Mouse (Mus musculus) embryonic facial prominence, embryonic 14.5 days (tissue): ENCODE data around the gene Car4. TPM values are rescaled to one million over a fixed set of nuclear protein-coding genes. Genes with fewer than 3 reads are reported as not detected.

ENCODE experiments used
- ATAC-seq: fragments of 200-750 bp; cut with Nextera tagmentation; 2 replicates; pipeline ENCODE4 v1.8.0; 2017; ENCODE audit warnings: low read depth, moderate number of reproducible peaks, moderate TSS enrichment
- DNase-seq: peaks from one replicate; pipeline ENCODE4 v3.0.0-alpha.2; 2015; ENCODE audit warnings: low spot score
- H3K27ac ChIP-seq: fragments of 300-500 bp; sonication (generic); replicated peaks from 2 replicates; pipeline ENCODE4 v1.5.1; 2014; ENCODE audit warnings: low read depth, mild to moderate bottlenecking, low read length, moderate library complexity
- H3K27me3 ChIP-seq: fragments of 300-500 bp; sonication (generic); replicated peaks from 2 replicates; pipeline ENCODE4 v1.6.1; 2014; ENCODE audit warnings: low read length; ENCODE audit not compliant: control insufficient read depth, insufficient read depth
- H3K36me3 ChIP-seq: fragments of 300-500 bp; sonication (generic); 2 replicates; pipeline ENCODE4 v1.6.1; 2014; ENCODE audit warnings: low read length, mixed read lengths; ENCODE audit not compliant: control insufficient read depth, insufficient read depth
- H3K4me1 ChIP-seq: fragments of 300-500 bp; sonication (generic); 2 replicates; pipeline ENCODE4 v1.6.1; 2014; ENCODE audit warnings: antibody characterized with exemption, low read length; ENCODE audit not compliant: control insufficient read depth, insufficient read depth
- H3K4me2 ChIP-seq: fragments of 300-500 bp; sonication (generic); 2 replicates; pipeline ENCODE4 v1.6.1; 2014; ENCODE audit warnings: low read depth, mild to moderate bottlenecking, low read length, moderate library complexity, mixed read lengths
- H3K4me3 ChIP-seq: fragments of 300-500 bp; sonication (generic); 2 replicates; pipeline ENCODE4 v1.5.1; 2014; ENCODE audit warnings: low read depth, mild to moderate bottlenecking, low read length
- H3K9ac ChIP-seq: fragments of 300-500 bp; sonication (generic); 2 replicates; pipeline ENCODE4 v1.6.1; 2014; ENCODE audit warnings: low read depth, mild to moderate bottlenecking, low read length, moderate library complexity, mixed read lengths
- H3K9me3 ChIP-seq: fragments of 300-500 bp; sonication (generic); 2 replicates; pipeline ENCODE4 v1.6.1; 2016; ENCODE audit warnings: low read length; ENCODE audit not compliant: control insufficient read depth
- WGBS: fragments of 180-500 bp; shearing (Covaris S2); extraction: QIAGEN DNeasy Blood & Tissue Kit; methylation state at CpG from one replicate; pipeline ENCODE4 v1.1.7; 2014; 5-methylcytosine and 5-hydroxymethylcytosine counted together
- polyA plus RNA-seq: library from polyadenylated mRNA; unstranded; fragments of >200 nt; fragmentation: Nextera tagmentation; extraction: Ambion mirVana; gene quantifications from 2 replicates; pipeline ENCODE4 v1.2.1, GENCODE M21; 2014

Car4 gene
- polyA plus RNA-seq, 1 experiment from 2014 or later, result 0.40 TPM

DNA sequence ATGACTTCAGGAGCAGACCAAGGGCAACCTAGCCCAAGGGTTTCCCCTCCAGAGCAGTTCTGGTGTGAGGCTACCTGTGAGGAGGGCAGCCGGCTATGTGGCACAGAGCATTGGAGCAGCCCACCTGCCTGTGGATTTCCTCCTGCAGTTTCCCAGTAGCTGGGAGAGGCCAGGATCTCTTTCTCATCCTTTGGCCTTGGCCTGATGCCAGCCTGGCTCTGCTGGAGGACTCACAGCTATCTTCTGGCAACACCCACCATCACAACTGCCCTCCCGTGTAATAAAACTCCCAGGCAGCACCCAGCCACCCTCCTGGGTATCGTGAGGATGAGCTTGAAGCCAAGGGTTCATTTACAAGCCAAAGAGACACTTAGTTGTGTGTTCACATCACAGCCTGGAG is 14.5 kb downstream of the Car4 start:
- Histone ChIP-seq H3K36me3 (no peaks in the 10 kb centered on the region), H3K27ac (no peak overlapping the region), H3K4me2 (no peak overlapping the region), H3K9ac (no peak overlapping the region), H3K27me3 (no peaks in the 10 kb centered on the region), H3K9me3 (no peaks in the 10 kb centered on the region), H3K4me1 (no peaks in the 10 kb centered on the region), H3K4me3 (no peak overlapping the region)
- no peak for DNase-seq
- no peak for ATAC-seq
- WGBS, result 63% methylated on average over 2 of the region's 3 CpGs

DNA sequence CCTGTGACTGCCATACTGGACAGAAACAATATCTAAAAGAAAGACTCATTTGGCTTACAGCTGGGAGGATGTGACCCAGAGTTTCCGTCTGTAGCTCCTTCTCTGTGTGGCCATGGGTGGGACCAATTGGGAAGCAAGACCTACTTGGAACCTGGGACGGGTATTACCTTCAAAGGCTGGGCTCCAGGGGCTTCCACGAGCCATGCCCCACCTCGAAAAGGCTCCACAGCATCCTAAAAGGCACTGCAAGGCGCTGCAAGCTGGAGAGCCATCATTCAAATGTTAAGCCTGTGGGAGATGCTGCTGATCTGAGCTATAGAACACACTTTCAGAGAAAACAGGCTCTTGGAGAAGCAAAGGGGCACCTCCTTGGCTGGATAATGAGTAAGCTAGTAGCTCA is 16.1 kb downstream of the Car4 start:
- no peak for ATAC-seq
- 63% methylated on average over 5 of the region's 5 CpGs for WGBS
- H3K4me2 ChIP-seq, result no peak overlapping the region

DNA sequence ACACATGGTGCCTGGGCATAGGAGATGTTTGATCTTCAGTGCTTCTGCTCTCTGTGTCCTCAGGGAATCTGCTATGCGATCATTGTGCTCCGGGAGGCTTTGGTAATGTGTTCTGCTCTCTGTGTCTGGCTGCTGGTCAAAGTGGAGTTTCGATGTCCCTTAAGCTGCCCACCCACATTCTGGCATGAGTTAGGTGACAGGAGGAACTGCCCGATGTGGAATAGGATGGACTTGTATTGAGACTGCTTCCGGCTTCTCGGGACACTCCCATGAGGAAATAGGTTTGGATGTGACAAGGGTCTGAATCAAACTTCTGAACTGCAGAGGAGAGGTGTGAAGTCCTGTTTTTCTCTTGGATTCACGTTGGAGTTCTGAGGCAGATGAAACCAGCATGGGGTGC is 17.0 kb downstream of the Car4 start:
- Histone ChIP-seq H3K36me3 (no peaks in the 10 kb centered on the region), H3K27me3 (no peaks in the 10 kb centered on the region), H3K4me1 (no peaks in the 10 kb centered on the region), H3K9ac (peak overlapping the region; percentile 8; the same call in 1 of the 2 replicates), H3K4me3 (no peak overlapping the region), H3K9me3 (no peaks in the 10 kb centered on the region), H3K4me2 (no peak overlapping the region), H3K27ac (no peak overlapping the region)
- WGBS, result 55% methylated on average over 7 of the region's 7 CpGs
- ATAC-seq (no peak), DNase-seq (no peak)

More for the DNA sequence above, 16.1 kb downstream of the Car4 start:
- Histone ChIP-seq H3K4me3 (no peak overlapping the region), H3K4me1 (no peaks in the 10 kb centered on the region), H3K9ac (no peak overlapping the region), H3K27me3 (no peaks in the 10 kb centered on the region), H3K36me3 (no peaks in the 10 kb centered on the region), H3K9me3 (no peaks in the 10 kb centered on the region), H3K27ac (no peak overlapping the region)
- no peak for DNase-seq

DNA sequence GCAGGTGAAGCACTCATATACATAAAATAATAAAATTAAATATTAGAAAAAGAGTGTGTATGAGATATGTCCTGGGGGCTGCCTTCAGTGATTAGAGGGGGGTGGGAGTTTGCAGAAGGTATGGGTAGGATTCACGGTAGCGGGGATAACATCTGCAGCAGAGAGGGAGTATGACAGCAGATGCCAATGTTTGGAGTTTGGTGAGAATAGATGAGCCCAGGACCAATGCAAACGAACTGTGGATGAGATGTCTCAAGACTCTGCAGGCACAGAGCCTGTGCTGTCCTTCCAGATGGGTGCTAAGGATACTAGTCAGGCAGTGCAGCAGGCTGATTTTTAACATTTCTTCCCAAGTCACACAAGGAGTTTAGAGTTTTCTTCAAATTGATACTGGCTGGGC is 19.1 kb downstream of the Car4 start:
- WGBS, result 90% methylated on average over 3 of the region's 3 CpGs

DNA sequence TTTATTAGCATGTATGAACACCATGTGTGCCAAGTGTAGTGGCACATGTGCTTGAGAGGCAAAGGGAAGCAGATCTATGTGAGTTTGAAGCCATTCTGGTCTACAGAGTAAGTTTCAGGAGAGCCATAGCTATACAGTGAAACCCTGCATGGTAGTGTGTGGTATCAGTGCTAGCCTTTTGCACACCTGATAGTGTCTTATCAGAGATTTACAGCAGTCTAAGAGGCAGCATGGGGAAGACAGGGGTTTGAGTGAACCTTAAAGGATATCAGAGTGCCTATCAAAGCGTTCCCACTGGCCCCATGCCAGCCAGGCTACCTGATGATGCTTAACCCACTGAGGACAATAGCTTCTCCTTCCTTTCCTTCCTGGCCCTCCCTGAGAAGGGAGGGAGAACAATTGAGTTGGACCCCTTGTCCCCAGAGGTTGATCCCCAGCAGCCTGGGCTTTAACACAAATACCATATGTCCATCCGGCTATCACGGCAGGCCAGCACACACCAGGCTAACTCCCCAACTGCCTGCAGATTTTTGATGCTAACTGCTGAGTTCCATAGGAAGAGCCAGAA is 19.9 kb downstream of the Car4 start:
- no peak for DNase-seq
- no peaks in the 10 kb centered on the region for H3K4me1 ChIP-seq
- no peak overlapping the region for H3K4me2 ChIP-seq

More for the DNA sequence above, 19.1 kb downstream of the Car4 start:
- no peaks in the 10 kb centered on the region for H3K36me3 ChIP-seq
- ATAC-seq, result no peak
- no peak for DNase-seq
- no peak overlapping the region for H3K9ac ChIP-seq
- H3K27ac ChIP-seq, result no peak overlapping the region
- H3K27me3 ChIP-seq, result no peaks in the 10 kb centered on the region
- no peak overlapping the region for H3K4me2 ChIP-seq
- no peaks in the 10 kb centered on the region for H3K9me3 ChIP-seq
- no peaks in the 10 kb centered on the region for H3K4me1 ChIP-seq
- H3K4me3 ChIP-seq, result no peak overlapping the region

DNA sequence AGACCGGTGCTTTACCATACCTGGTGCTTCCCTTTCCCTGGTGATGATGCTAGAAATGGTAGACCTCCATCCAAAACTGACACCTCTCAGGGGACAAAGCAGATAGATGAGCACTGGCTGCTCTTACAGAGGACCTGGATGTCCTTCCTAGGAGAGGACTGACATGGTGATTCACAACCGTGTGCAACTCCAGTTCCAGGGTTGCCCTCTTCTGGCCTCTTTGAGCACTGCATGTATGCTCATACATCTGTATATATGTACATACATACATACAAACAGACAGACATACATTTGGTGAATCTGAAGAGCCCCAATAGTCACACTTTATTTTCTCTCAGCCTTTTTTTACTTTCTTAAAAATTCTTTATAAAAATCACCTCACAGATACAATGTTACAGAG is 20.5 kb downstream of the Car4 start:
- Histone ChIP-seq H3K36me3 (no peaks in the 10 kb centered on the region), H3K27ac (no peak overlapping the region), H3K4me3 (no peak overlapping the region), H3K9me3 (no peaks in the 10 kb centered on the region), H3K27me3 (no peaks in the 10 kb centered on the region), H3K4me2 (no peak overlapping the region), H3K9ac (no peak overlapping the region), H3K4me1 (no peaks in the 10 kb centered on the region)
- DNase-seq (no peak), ATAC-seq (no peak)
- 45% methylated on average over 2 of the region's 2 CpGs for WGBS

More for the DNA sequence above, 19.9 kb downstream of the Car4 start:
- Histone ChIP-seq H3K36me3 (no peaks in the 10 kb centered on the region), H3K27ac (no peak overlapping the region), H3K27me3 (no peaks in the 10 kb centered on the region), H3K4me3 (no peak overlapping the region), H3K9me3 (no peaks in the 10 kb centered on the region), H3K9ac (no peak overlapping the region)
- ATAC-seq, result no peak
- 77% methylated on average over 3 of the region's 3 CpGs for WGBS

DNA sequence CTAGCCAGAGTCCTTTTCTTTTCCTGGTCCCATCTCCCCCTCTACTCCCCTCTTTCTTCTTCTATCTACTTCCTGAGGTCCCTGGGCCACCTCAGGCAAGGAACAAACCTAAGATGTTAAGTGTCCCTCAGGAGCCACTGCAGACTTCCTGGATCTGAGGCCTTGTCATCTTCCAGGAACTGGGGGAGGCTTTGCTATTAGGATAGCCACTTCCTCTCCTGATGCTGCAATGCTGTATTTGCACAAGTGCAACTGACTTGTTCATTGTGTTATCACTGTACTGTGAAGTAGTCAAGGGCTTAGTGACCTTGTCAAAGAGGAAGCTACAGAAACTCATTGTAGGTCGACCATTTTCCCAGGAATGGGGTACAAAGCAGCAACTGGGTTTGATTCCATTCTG is 21.8 kb downstream of the Car4 start:
- DNase-seq, result no peak
- WGBS, result 28% methylated on average over 1 of the region's 1 CpGs
- Histone ChIP-seq H3K4me1 (no peaks in the 10 kb centered on the region), H3K9me3 (no peaks in the 10 kb centered on the region), H3K9ac (no peak overlapping the region), H3K27me3 (no peaks in the 10 kb centered on the region), H3K4me2 (no peak overlapping the region), H3K36me3 (0 out of 2 replicates have a peak, but pooled peaks cover 4% of the 10 kb centered on the region), H3K4me3 (no peak overlapping the region), H3K27ac (no peak overlapping the region)
- ATAC-seq, result no peak

DNA sequence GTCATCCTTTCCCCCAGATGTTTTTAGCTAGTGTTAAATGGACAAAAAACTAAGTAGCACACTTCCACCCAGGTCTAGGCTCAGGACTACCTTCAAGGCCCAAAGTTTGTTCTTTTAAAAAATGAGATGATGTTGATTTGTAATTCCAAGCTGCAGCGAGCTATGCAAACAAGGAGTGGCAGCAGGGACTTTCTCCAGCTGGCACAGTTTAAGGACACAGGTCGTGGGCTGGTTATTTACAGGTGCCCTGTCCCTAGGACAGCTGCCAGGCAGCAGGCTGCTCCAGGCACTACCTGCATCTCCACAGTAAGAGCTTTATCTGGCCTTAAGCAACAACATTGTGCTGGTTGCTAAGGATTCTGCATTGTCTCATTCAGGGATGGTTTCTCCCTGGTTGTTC is 23.1 kb downstream of the Car4 start:
- Histone ChIP-seq H3K36me3 (peaks cover 13% of the 10 kb centered on the region), H3K4me2 (no peak overlapping the region), H3K9ac (no peak overlapping the region), H3K27ac (no peak overlapping the region), H3K9me3 (no peaks in the 10 kb centered on the region), H3K27me3 (no peaks in the 10 kb centered on the region), H3K4me1 (no peaks in the 10 kb centered on the region), H3K4me3 (no peak overlapping the region)
- DNase-seq (no peak), ATAC-seq (no peak)
- 61% methylated on average over 2 of the region's 2 CpGs for WGBS

DNA sequence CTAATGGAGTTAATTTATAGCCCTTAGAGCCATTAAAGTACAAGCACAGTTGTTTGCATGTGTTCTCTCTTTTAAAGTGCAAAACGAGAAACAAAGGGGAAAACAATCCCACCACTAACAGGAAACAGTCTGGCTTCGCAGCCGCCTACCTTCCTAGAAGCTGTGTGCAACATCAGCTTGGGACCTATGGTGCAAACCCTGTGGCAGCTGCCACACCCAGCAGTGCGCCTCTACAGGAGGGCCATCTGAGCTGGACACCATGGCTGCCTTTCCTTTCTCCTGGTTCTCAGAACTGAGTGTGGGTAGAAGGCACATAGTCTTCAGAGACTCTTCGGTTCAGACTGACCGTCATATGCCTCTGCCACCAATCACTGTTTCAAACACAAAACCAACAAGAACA is 27.8 kb downstream of the Car4 start:
- Histone ChIP-seq H3K4me3 (no peak overlapping the region), H3K9ac (no peak overlapping the region), H3K27ac (no peak overlapping the region), H3K36me3 (peaks cover 44% of the 10 kb centered on the region), H3K27me3 (no peaks in the 10 kb centered on the region), H3K9me3 (no peaks in the 10 kb centered on the region), H3K4me2 (no peak overlapping the region), H3K4me1 (no peaks in the 10 kb centered on the region)
- DNase-seq, result no peak
- no peak for ATAC-seq
- WGBS, result 83% methylated on average over 6 of the region's 6 CpGs
